Mouse (Mus musculus) MEL (cell line): ENCODE measurements at regions not wholly inside any gene's neighbourhood (a gene's known extent, or its start where the extent isn't known, plus 50 kb on each side); places are given as distances from the start of the nearest gene placed in this dataset.

ENCODE experiments used
- DNase-seq: peaks from one replicate; pipeline ENCODE4 v3.0.0; 2011; ENCODE audit warnings: low read depth, low spot score
- H3K27ac ChIP-seq: 2 replicates; pipeline ENCODE4 v1.5.1; 2012; ENCODE audit warnings: low read depth, mild to moderate bottlenecking, control low read depth, low read length, moderate library complexity; ENCODE audit not compliant: control insufficient read depth
- H3K27me3 ChIP-seq, 2 experiments: fragments of 150-350 bp in 1 of 2; sonication (generic) in 1 of 2; 2 replicates each; pipeline ENCODE4 v1.6.1; 2012; ENCODE audit warnings: low read length in 2 of 2, mild to moderate bottlenecking in 2 of 2, improper control_type of control experiment in 1 of 2, moderate library complexity in 1 of 2; ENCODE audit not compliant: insufficient read depth in 2 of 2, control insufficient read depth in 1 of 2
- H3K36me3 ChIP-seq, 2 experiments: 2 replicates each; pipeline ENCODE4 v1.6.1; 2012 to 2014; ENCODE audit warnings: low read length in 2 of 2, improper control_type of control experiment in 1 of 2, inconsistent platforms in 1 of 2, mild to moderate bottlenecking in 1 of 2; ENCODE audit not compliant: insufficient read depth in 2 of 2, control insufficient read depth in 1 of 2
- H3K4me1 ChIP-seq, 2 experiments: fragments of 150-350 bp in 1 of 2; sonication (generic) in 1 of 2; 2 replicates each; pipeline ENCODE4 v1.6.1; 2012; ENCODE audit warnings: low read length in 2 of 2, improper control_type of control experiment in 1 of 2, mild to moderate bottlenecking in 1 of 2; ENCODE audit not compliant: insufficient read depth in 2 of 2, control insufficient read depth in 1 of 2
- H3K4me3 ChIP-seq, 2 experiments: fragments of 150-350 bp in 1 of 2; sonication (generic) in 1 of 2; 2 replicates each; pipeline ENCODE4 v1.5.1; 2012; ENCODE audit warnings: low read depth in 2 of 2, low read length in 2 of 2, mild to moderate bottlenecking in 2 of 2, moderate library complexity in 2 of 2, control low read depth in 1 of 2, improper control_type of control experiment in 1 of 2; ENCODE audit not compliant: control insufficient read depth in 1 of 2, insufficient read depth in 1 of 2
- H3K79me2 ChIP-seq: 2 replicates; pipeline ENCODE4 v1.6.1; 2012; ENCODE audit warnings: mild to moderate bottlenecking, low read length, moderate library complexity; ENCODE audit not compliant: control insufficient read depth, poor library complexity, insufficient read depth
- H3K9ac ChIP-seq: 2 replicates; pipeline ENCODE4 v1.6.1; 2012; ENCODE audit warnings: low read depth, mild to moderate bottlenecking, control low read depth, low read length, moderate library complexity; ENCODE audit not compliant: control insufficient read depth, poor library complexity, severe bottlenecking
- H3K9me3 ChIP-seq: fragments of 150-350 bp; sonication (generic); replicated peaks from 2 replicates; pipeline ENCODE4 v1.6.1; 2012; ENCODE audit warnings: mild to moderate bottlenecking, low read length, improper control_type of control experiment, moderate library complexity; ENCODE audit not compliant: insufficient read depth
- CTCF ChIP-seq, 3 experiments: IDR thresholded peaks in 2 of 3; conservative IDR thresholded peaks in 1 of 3; 2 replicates each; pipeline ENCODE4 v1.5.1; 2011 to 2012; ENCODE audit warnings: low read length in 3 of 3, low read depth in 2 of 3, mild to moderate bottlenecking in 2 of 3, improper control_type of control experiment in 1 of 3, inconsistent platforms in 1 of 3, mixed read lengths in 1 of 3, moderate library complexity in 1 of 3; ENCODE audit not compliant: control insufficient read depth in 1 of 3, insufficient read depth in 1 of 3, poor library complexity in 1 of 3, severe bottlenecking in 1 of 3
- ELF1 ChIP-seq: IDR thresholded peaks from 2 replicates; pipeline ENCODE4 v1.6.1; 2014; ENCODE audit warnings: low read depth, mild to moderate bottlenecking, inconsistent platforms, low read length, improper control_type of control experiment, moderate library complexity
- ETS1 ChIP-seq: IDR thresholded peaks from 2 replicates; pipeline ENCODE4 v1.6.1; 2012; ENCODE audit warnings: low read depth, mild to moderate bottlenecking, inconsistent platforms, low read length, improper control_type of control experiment, moderate library complexity
- GABPA ChIP-seq: IDR thresholded peaks from 2 replicates; pipeline ENCODE4 v1.6.1; 2012; ENCODE audit warnings: low read depth, mild to moderate bottlenecking, inconsistent platforms, low read length, improper control_type of control experiment, moderate library complexity
- KAT2A ChIP-seq: conservative IDR thresholded peaks from 2 replicates; pipeline ENCODE4 v1.6.1; 2012; ENCODE audit warnings: low read depth, low read length, improper control_type of control experiment, inconsistent platforms
- MAFK ChIP-seq: IDR thresholded peaks from 2 replicates; pipeline ENCODE4 v1.6.1; 2011; ENCODE audit warnings: low read depth, mild to moderate bottlenecking, low read length, improper control_type of control experiment, borderline replicate concordance
- MAX ChIP-seq: IDR thresholded peaks from 2 replicates; pipeline ENCODE4 v1.6.1; 2011; ENCODE audit warnings: low read length, improper control_type of control experiment
- MAZ ChIP-seq: IDR thresholded peaks from 2 replicates; pipeline ENCODE4 v1.6.1; 2012; ENCODE audit warnings: low read depth, mild to moderate bottlenecking, inconsistent platforms, low read length, improper control_type of control experiment
- MEF2A ChIP-seq: IDR thresholded peaks from 2 replicates; pipeline ENCODE4 v1.6.1; 2014; ENCODE audit warnings: low read depth, mild to moderate bottlenecking, inconsistent platforms, low read length, improper control_type of control experiment; ENCODE audit not compliant: poor library complexity, insufficient replicate concordance, severe bottlenecking; ENCODE audit errors: extremely low read depth
- MXI1 ChIP-seq: IDR thresholded peaks from 2 replicates; pipeline ENCODE4 v1.6.1; 2011; ENCODE audit warnings: mild to moderate bottlenecking, low read depth, low read length, improper control_type of control experiment
- SMC3 ChIP-seq: IDR thresholded peaks from 2 replicates; pipeline ENCODE4 v1.6.1; 2011; ENCODE audit warnings: low read depth, low read length, improper control_type of control experiment
- TAL1 ChIP-seq: IDR thresholded peaks from 2 replicates; pipeline ENCODE4 v1.6.1; 2012; ENCODE audit warnings: mild to moderate bottlenecking, inconsistent platforms, low read length, moderate library complexity, mixed read lengths
- TCF12 ChIP-seq: IDR thresholded peaks from 2 replicates; pipeline ENCODE4 v1.6.1; 2014; ENCODE audit warnings: low read depth, mild to moderate bottlenecking, inconsistent platforms, low read length, improper control_type of control experiment, moderate library complexity
- UBTF ChIP-seq: IDR thresholded peaks from 2 replicates; pipeline ENCODE4 v1.6.1; 2012; ENCODE audit warnings: low read depth, mild to moderate bottlenecking, inconsistent platforms, low read length, improper control_type of control experiment, moderate library complexity, borderline replicate concordance; ENCODE audit not compliant: insufficient read depth
- USF1 ChIP-seq: IDR thresholded peaks from 2 replicates; pipeline ENCODE4 v1.6.1; 2014; ENCODE audit warnings: low read depth, mild to moderate bottlenecking, inconsistent platforms, low read length, improper control_type of control experiment, moderate library complexity
- USF2 ChIP-seq, 2 experiments: IDR thresholded peaks; 2 replicates each; pipeline ENCODE4 v1.6.1; 2011 to 2012; ENCODE audit warnings: improper control_type of control experiment in 2 of 2, low read length in 2 of 2, borderline replicate concordance in 1 of 2, inconsistent platforms in 1 of 2, low read depth in 1 of 2, mild to moderate bottlenecking in 1 of 2; ENCODE audit not compliant: insufficient read depth in 1 of 2
- ZMIZ1 ChIP-seq: IDR thresholded peaks from 2 replicates; pipeline ENCODE4 v1.6.1; 2012; ENCODE audit warnings: low read depth, mild to moderate bottlenecking, inconsistent platforms, low read length, improper control_type of control experiment, moderate library complexity
- ZNF384 ChIP-seq: IDR thresholded peaks from 2 replicates; pipeline ENCODE4 v1.6.1; 2012; ENCODE audit warnings: low read depth, mild to moderate bottlenecking, inconsistent platforms, low read length, improper control_type of control experiment

DNA sequence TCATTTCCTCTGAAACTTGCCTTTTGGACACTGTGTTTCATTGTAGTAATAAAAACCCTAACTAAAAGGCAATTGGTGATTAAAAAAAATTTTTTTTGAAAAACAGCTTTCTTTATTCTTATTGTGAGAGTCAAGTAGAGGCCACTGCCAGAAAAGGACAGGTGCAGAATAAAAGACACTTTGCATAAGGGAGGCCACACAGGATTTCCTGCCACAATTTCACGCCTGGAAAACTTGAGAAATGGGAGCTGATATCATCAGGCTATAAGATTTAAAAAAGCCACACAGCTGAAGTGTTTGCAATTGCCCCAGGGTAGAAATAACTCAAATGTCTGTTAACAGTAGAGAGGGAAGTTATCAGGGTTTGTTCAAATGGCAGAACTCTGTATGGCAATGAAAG, 76.6 kb upstream of the Plxnc1 start:
- TF ChIP-seq MEF2A (no peak), CTCF (IDR thresholded peaks at IDR 0.05 in 2 of 3, conservative IDR thresholded peaks at IDR 0.05 in 1 of 3; ENCODE audit: control insufficient read depth in 1 of 3, insufficient read depth in 1 of 3, low read depth in 2 of 3, low read length in 3 of 3, poor library complexity in 1 of 3, severe bottlenecking in 1 of 3) (no peak)
- Histone ChIP-seq H3K36me3 (no peaks in the 10 kb centered on the region), H3K9ac (no peak overlapping the region), H3K79me2 (no peaks in the 10 kb centered on the region), H3K27ac (no peak overlapping the region), H3K27me3 (peaks cover 5% of the 10 kb centered on the region in 2 experiments), H3K4me3 (no peak overlapping the region), H3K4me1 (no peaks in the 10 kb centered on the region), H3K9me3 (no peaks in the 10 kb centered on the region)
- DNase-seq = no peak

- Histone ChIP-seq H3K79me2 (no peaks in the 10 kb centered on the region), H3K9me3 (no peaks in the 10 kb centered on the region), H3K4me1 (no peaks in the 10 kb centered on the region), H3K36me3 (no peaks in the 10 kb centered on the region; a peak in 1 of 4 replicates), H3K4me3 (no peak overlapping the region), H3K27ac (no peak overlapping the region), H3K27me3 (peaks cover 0 to 2% of the 10 kb centered on the region in 2 experiments; a peak in 2 of 4 replicates), H3K9ac (no peak overlapping the region)
- DNase-seq = no peak
- no peak for TF ChIP-seq MAFK
- no peak for TF ChIP-seq UBTF
- no peak for TF ChIP-seq ZMIZ1
- no peak for TF ChIP-seq ETS1
- no peak for TF ChIP-seq USF1
- no peak for TF ChIP-seq MXI1
- TF ChIP-seq TCF12 = no peak
- no peak for TF ChIP-seq TAL1
- no peak for TF ChIP-seq GABPA
- no peak for TF ChIP-seq ZNF384
- no peak for TF ChIP-seq ELF1
- no peak for TF ChIP-seq SMC3
- no peak for TF ChIP-seq MAZ
- no peak for TF ChIP-seq USF2 (IDR thresholded peaks at IDR 0.05; ENCODE audit: borderline replicate concordance in 1 of 2, insufficient read depth in 1 of 2, low read depth in 1 of 2, low read length in 2 of 2)
- no peak for TF ChIP-seq KAT2A
- no peak for TF ChIP-seq MAX
Observed at GRCm38 (mm10) chr10:95016896-95017295, 72.3 kb upstream of the Plxnc1 start.
